Mouse (Mus musculus) activated CD4-positive, CD25-positive, alpha-beta regulatory T cell, adult 9 weeks (primary cell): ENCODE measurements around the gene Msmo1. TPM values are rescaled to one million over a fixed set of nuclear protein-coding genes. Genes with fewer than 3 reads are reported as not detected.

Experiments used
- polyA plus RNA-seq: library from polyadenylated mRNA; unstranded; fragments of 100-300 nt; shearing (Covaris generic); gene quantifications from one replicate; pipeline ENCODE4 v1.2.1, GENCODE M21; 2017

The Msmo1 gene
- 75.1 TPM for polyA plus RNA-seq

GRCm38 (mm10) chr8:64733271-64733943, at the start of gene Msmo1:
TSS of gene Msmo1 (minus strand) at chr8:64733792.

GRCm38 (mm10) chr8:64692651-64693201, 40.9 kb downstream of the Msmo1 start, which contains the start of gene Cpe:
TSS of gene Cpe (minus strand) at chr8:64693054.

Other genes with a start within 250 kb of the Msmo1 start
- gene Cpe, start 40.7 kb downstream of the Msmo1 start, polyA plus RNA-seq: 1.1 TPM
- gene Klhl2, start 116.2 kb upstream of the Msmo1 start, polyA plus RNA-seq: 2.6 TPM
- gene Tmem192, start 213.4 kb upstream of the Msmo1 start, polyA plus RNA-seq: 52.5 TPM